ENCODE assay signal across 10 mouse cellular contexts in genomic region chr19:47188515-47189128, GRCm38 (mm10). TPM values are rescaled to one million over a fixed set of nuclear protein-coding genes. Genes with fewer than 3 reads are reported as not detected.
DNase-seq lines count a peak whose midpoint lies in the region; ATAC-seq and TF ChIP-seq lines count a peak whose summit lies in the region.
"Had no signal": no experiment of that assay in that cellular context is flagged by ENCODE, and none has a peak within 500 bp of the region (broad histone marks: within the 10 kb centered on the region; RNA-seq: fewer than 3 reads in every experiment).

No protein-coding gene starts in this region.

- peak; percentile 36; the same call in 1 of the 2 replicates for ATAC-seq in heart, postnatal 0 days (ENCODE audit: insufficient read depth, low read depth)
- ATAC-seq in forebrain, embryonic 12.5 days (ENCODE audit: low FRiP score), result peak; percentile 63; the same call in 1 of the 2 replicates
- ATAC-seq in midbrain, embryonic 15.5 days (replicated peaks), result peak; percentile 77
- no peak for ATAC-seq in inflammation-experienced regulatory T-cells, adult 6 months

- no peak overlapping the region for H3K27ac ChIP-seq in heart, postnatal 0 days (ENCODE audit: low read depth)
- H3K27ac ChIP-seq in forebrain, embryonic 12.5 days, result peak overlapping the region; percentile 65
- peak overlapping the region; percentile 38; the same call in 1 of the 2 replicates for H3K27ac ChIP-seq in midbrain, embryonic 15.5 days
- H3K27ac ChIP-seq: liver, embryonic 13.5 days had no signal

- H3K27me3 ChIP-seq in heart, postnatal 0 days (ENCODE audit: control insufficient read depth, insufficient read depth, low read length), result 0 out of 2 replicates have a peak, but pooled peaks cover 5% of the 10 kb centered on the region
- no peaks in the 10 kb centered on the region for H3K27me3 ChIP-seq in forebrain, embryonic 12.5 days
- H3K27me3 ChIP-seq in midbrain, embryonic 15.5 days (replicated peaks), result no peaks in the 10 kb centered on the region
- H3K27me3 ChIP-seq: liver, embryonic 13.5 days had no signal

- intact Hi-C loops in heart, postnatal 36 days (cut with DNase I), result no loop called here

- H3K9me3 ChIP-seq in heart, postnatal 0 days (replicated peaks; ENCODE audit: control insufficient read depth, low read length), result no peaks in the 10 kb centered on the region
- H3K9me3 ChIP-seq in forebrain, embryonic 12.5 days, result no peaks in the 10 kb centered on the region
- H3K9me3 ChIP-seq in midbrain, embryonic 15.5 days, result no peaks in the 10 kb centered on the region
- H3K9me3 ChIP-seq: liver, embryonic 13.5 days had no signal

- TF ChIP-seq EP300 in heart, postnatal 0 days (IDR thresholded peaks at IDR 0.05; ENCODE audit: low read depth), result no peak

- no peaks in the 10 kb centered on the region for H3K4me1 ChIP-seq in heart, postnatal 0 days (ENCODE audit: control insufficient read depth, insufficient read depth)
- H3K4me1 ChIP-seq in forebrain, embryonic 12.5 days, result peaks cover 8% of the 10 kb centered on the region
- peaks cover 9% of the 10 kb centered on the region; the same call in 1 of the 2 replicates for H3K4me1 ChIP-seq in midbrain, embryonic 15.5 days
- H3K4me1 ChIP-seq: liver, embryonic 13.5 days had no signal

- no peak for TF ChIP-seq CTCF in heart, postnatal 0 days (IDR thresholded peaks at IDR 0.05; ENCODE audit: low read depth)

- no peak overlapping the region for H3K4me2 ChIP-seq in heart, postnatal 0 days (ENCODE audit: low read depth, low read length)
- no peak overlapping the region for H3K4me2 ChIP-seq in forebrain, embryonic 12.5 days
- no peak overlapping the region for H3K4me2 ChIP-seq in midbrain, embryonic 15.5 days
- H3K4me2 ChIP-seq: liver, embryonic 13.5 days had no signal

- H3K36me3 ChIP-seq in heart, postnatal 0 days (replicated peaks; ENCODE audit: control insufficient read depth, insufficient read depth, low read length), result no peaks in the 10 kb centered on the region
- no peaks in the 10 kb centered on the region for H3K36me3 ChIP-seq in forebrain, embryonic 12.5 days (replicated peaks)
- no peaks in the 10 kb centered on the region for H3K36me3 ChIP-seq in midbrain, embryonic 15.5 days (replicated peaks)
- H3K36me3 ChIP-seq: liver, embryonic 13.5 days had no signal

- no peak for DNase-seq in heart, postnatal 0 days (ENCODE audit: low spot score)
- DNase-seq in heart, postnatal 36 days, result no peak
- DNase-seq in cerebellum, adult 18-20 months, result peak; percentile 61 to 68
- no peak for DNase-seq in adipocyte (ENCODE audit: low spot score)
- no peak for DNase-seq in gastrocnemius, postnatal 10 days
- DNase-seq: adrenal gland, postnatal 10 days; liver, embryonic 13.5 days had no signal

- H3K4me3 ChIP-seq in heart, postnatal 0 days (ENCODE audit: low read depth, low read length), result no peak overlapping the region
- H3K4me3 ChIP-seq in forebrain, embryonic 12.5 days (replicated peaks), result no peak overlapping the region
- H3K4me3 ChIP-seq in midbrain, embryonic 15.5 days, result no peak overlapping the region
- H3K4me3 ChIP-seq: liver, embryonic 13.5 days had no signal

- no peak overlapping the region for H3K9ac ChIP-seq in heart, postnatal 0 days (replicated peaks; ENCODE audit: low read depth, low read length)
- H3K9ac ChIP-seq in forebrain, embryonic 12.5 days, result no peak overlapping the region
- H3K9ac ChIP-seq in midbrain, embryonic 15.5 days, result no peak overlapping the region
- H3K9ac ChIP-seq: liver, embryonic 13.5 days had no signal

- 61% methylated on average over 11 of the region's 11 CpGs for WGBS in heart, postnatal 0 days
- WGBS in forebrain, embryonic 12.5 days, result 72% methylated on average over 11 of the region's 11 CpGs
- 67% methylated on average over 11 of the region's 11 CpGs for WGBS in midbrain, embryonic 15.5 days

RNA-seq across cellular contexts. Expression of gene Neurl1a, which starts 10.0 kb away (rescaled TPM):
- total RNA-seq in heart, postnatal 0 days (2014; rRNA removed; ENCODE audit: low replicate concordance), result 0.77 and 1.8 TPM in 2 replicates
- polyA plus RNA-seq in heart, postnatal 0 days (2015; fragmentation: Nextera tagmentation; extraction: Ambion mirVana), result 0.27 and 0.54 TPM in 2 replicates
- 1 to 10 TPM in 1 of 2 experiments, under 1 TPM in 1; 0.92 to 1.2 TPM for total RNA-seq in heart, postnatal 36 days (2021)
- 4.0 and 4.6 TPM in 2 replicates for polyA plus RNA-seq in forebrain, embryonic 12.5 days (2016; fragmentation: Nextera tagmentation; extraction: Ambion mirVana)
- polyA plus RNA-seq in midbrain, embryonic 15.5 days (2015; fragmentation: Nextera tagmentation; extraction: Ambion mirVana), result 14.8 and 15.0 TPM in 2 replicates
- under 1 TPM; 0.19 to 0.32 (median 0.25) TPM for polyA plus RNA-seq in inflammation-experienced regulatory T-cells, adult 6 months (2017; shearing (Covaris generic))
- 10 to 100 TPM; 49.9 to 64.5 TPM for total RNA-seq in gastrocnemius, postnatal 10 days (2021)

RNA-seq across cellular contexts. Expression of gene Calhm3, which starts 31.1 kb away (rescaled TPM):
- total RNA-seq in heart, postnatal 0 days (2014; rRNA removed; ENCODE audit: low replicate concordance), result not detected in 2 replicates
- not detected in 2 replicates for polyA plus RNA-seq in heart, postnatal 0 days (2015; fragmentation: Nextera tagmentation; extraction: Ambion mirVana)
- total RNA-seq in heart, postnatal 36 days (2021), result not detected
- polyA plus RNA-seq in forebrain, embryonic 12.5 days (2016; fragmentation: Nextera tagmentation; extraction: Ambion mirVana), result not detected in 2 replicates
- polyA plus RNA-seq in midbrain, embryonic 15.5 days (2015; fragmentation: Nextera tagmentation; extraction: Ambion mirVana), result not detected in 2 replicates
- polyA plus RNA-seq in inflammation-experienced regulatory T-cells, adult 6 months (2017; shearing (Covaris generic)), result not detected
- not detected for total RNA-seq in gastrocnemius, postnatal 10 days (2021)
- total RNA-seq: adrenal gland, postnatal 10 days had no signal
- polyA plus RNA-seq: liver, embryonic 13.5 days had no signal

RNA-seq across cellular contexts. Expression of gene Calhm1, which starts 44.6 kb away (rescaled TPM):
- not detected in 2 replicates for total RNA-seq in heart, postnatal 0 days (2014; rRNA removed; ENCODE audit: low replicate concordance)
- polyA plus RNA-seq in heart, postnatal 0 days (2015; fragmentation: Nextera tagmentation; extraction: Ambion mirVana), result not detected in 2 replicates
- total RNA-seq in heart, postnatal 36 days (2021), result not detected
- not detected in 2 replicates for polyA plus RNA-seq in forebrain, embryonic 12.5 days (2016; fragmentation: Nextera tagmentation; extraction: Ambion mirVana)
- polyA plus RNA-seq in midbrain, embryonic 15.5 days (2015; fragmentation: Nextera tagmentation; extraction: Ambion mirVana), result not detected in 2 replicates
- polyA plus RNA-seq in inflammation-experienced regulatory T-cells, adult 6 months (2017; shearing (Covaris generic)), result not detected
- not detected for total RNA-seq in gastrocnemius, postnatal 10 days (2021)
- total RNA-seq: adrenal gland, postnatal 10 days had no signal
- polyA plus RNA-seq: liver, embryonic 13.5 days had no signal

RNA-seq across cellular contexts. Expression of gene Calhm2, which starts 50.5 kb away (rescaled TPM):
- total RNA-seq in heart, postnatal 0 days (2014; rRNA removed; ENCODE audit: low replicate concordance), result 2.4 and 6.8 TPM in 2 replicates
- polyA plus RNA-seq in heart, postnatal 0 days (2015; fragmentation: Nextera tagmentation; extraction: Ambion mirVana), result 3.1 and 3.5 TPM in 2 replicates
- 1 to 10 TPM; 4.0 to 4.6 TPM for total RNA-seq in heart, postnatal 36 days (2021)
- 1.1 and 1.8 TPM in 2 replicates for polyA plus RNA-seq in forebrain, embryonic 12.5 days (2016; fragmentation: Nextera tagmentation; extraction: Ambion mirVana)
- 1.1 and 1.5 TPM in 2 replicates for polyA plus RNA-seq in midbrain, embryonic 15.5 days (2015; fragmentation: Nextera tagmentation; extraction: Ambion mirVana)
- 10 to 100 TPM; 13.3 to 21.6 (median 15.8) TPM for polyA plus RNA-seq in inflammation-experienced regulatory T-cells, adult 6 months (2017; shearing (Covaris generic))
- 1 to 10 TPM; 3.1 to 4.1 TPM for total RNA-seq in gastrocnemius, postnatal 10 days (2021)

Comparison
In these comparisons a context has a peak if more than half of its experiments do, and no peak if none do; other contexts are left out.
1. DNase-seq: peak in cerebellum, adult 18-20 months (2 of 2); none in heart, postnatal 0 days (single experiment), heart, postnatal 36 days (0 of 2), adipocyte (single experiment) and gastrocnemius, postnatal 10 days (single experiment).